Mouse (Mus musculus) testis, adult 2 months (tissue): ENCODE measurements around the gene Vezf1.

Experiments
- CTCF ChIP-seq: fragments of 200-500 bp; IDR thresholded peaks from 2 replicates; pipeline ENCODE4 v1.5.1; 2012; ENCODE audit warnings: low read depth, mild to moderate bottlenecking, inconsistent platforms, low read length, moderate library complexity; ENCODE audit not compliant: control insufficient read depth, insufficient read depth, insufficient replicate concordance
- POLR2A ChIP-seq: fragments of 200-500 bp; IDR thresholded peaks from 2 replicates; pipeline ENCODE4 v1.6.1; 2012; ENCODE audit warnings: low read depth, mild to moderate bottlenecking, inconsistent platforms, low read length, moderate library complexity; ENCODE audit not compliant: control insufficient read depth

- TF ChIP-seq POLR2A (no peak), CTCF (no peak)
Observed at GRCm38 (mm10) chr11:88112078-88112477, 44.0 kb downstream of the Vezf1 start.
